Comparison of ENCODE assay signal across 16 mouse cellular contexts in the genomic region with DNA sequence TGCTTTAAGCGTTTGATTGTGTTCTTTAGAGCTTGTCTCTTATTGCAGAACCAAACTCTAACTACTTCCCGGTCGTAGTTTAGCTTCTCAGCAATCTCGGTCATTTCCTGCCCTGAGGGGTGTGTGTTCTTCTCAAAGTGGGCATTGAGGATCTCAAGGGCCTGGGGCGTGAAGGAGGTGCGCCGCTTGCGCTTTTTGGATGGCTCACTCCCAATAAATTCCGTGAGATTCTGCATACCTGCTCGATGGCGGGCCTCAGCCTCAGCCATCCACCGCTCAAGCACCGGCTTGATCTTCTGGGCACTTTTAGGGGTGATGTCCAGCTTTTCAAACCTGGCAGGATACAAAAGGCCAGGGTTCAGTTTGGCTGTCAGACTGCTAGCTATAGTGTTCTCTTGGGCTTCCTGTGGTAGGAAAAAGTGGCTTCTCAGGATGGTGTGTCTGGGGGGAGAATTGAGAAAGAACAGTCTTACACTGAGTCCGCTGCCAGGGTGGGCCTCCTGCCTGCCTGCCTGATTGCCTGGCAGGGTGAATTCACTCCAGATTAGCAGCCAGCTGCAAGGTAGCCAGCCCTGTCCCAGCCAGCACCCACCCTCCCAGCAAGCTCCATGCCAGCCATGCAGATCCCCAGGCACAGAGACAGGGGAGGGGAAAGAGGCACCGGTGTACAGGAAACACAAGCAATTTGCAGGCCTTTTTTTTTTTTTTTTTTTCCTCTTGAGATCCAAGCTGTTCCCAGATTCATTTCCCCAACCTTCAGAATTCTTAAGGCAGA.
DNase-seq lines count a peak whose midpoint lies in the region; ATAC-seq lines count a peak whose summit lies in the region.
"Had no signal": no experiment of that assay in that cellular context is flagged by ENCODE, and none has a peak within 500 bp of the region (broad histone marks: within the 10 kb centered on the region; RNA-seq: fewer than 3 reads in every experiment).

No protein-coding gene starts in this region.

- H3K36me3 ChIP-seq in embryonic facial prominence, embryonic 10.5 days (replicated peaks) = no peaks in the 10 kb centered on the region
- H3K36me3 ChIP-seq in limb, embryonic 10.5 days = no peaks in the 10 kb centered on the region
- H3K36me3 ChIP-seq in liver, embryonic 12.5 days = no peaks in the 10 kb centered on the region
- H3K36me3 ChIP-seq: embryonic facial prominence, embryonic 12.5 days; G1E; neural tube, embryonic 13.5 days had no signal

- no peak overlapping the region for H3K27ac ChIP-seq in embryonic facial prominence, embryonic 10.5 days (replicated peaks)
- H3K27ac ChIP-seq in limb, embryonic 10.5 days = no peak overlapping the region
- no peak overlapping the region for H3K27ac ChIP-seq in liver, embryonic 12.5 days
- H3K27ac ChIP-seq: embryonic facial prominence, embryonic 12.5 days; neural tube, embryonic 13.5 days had no signal

- H3K4me2 ChIP-seq in liver, embryonic 12.5 days = no peak overlapping the region
- H3K4me2 ChIP-seq: embryonic facial prominence, embryonic 12.5 days; heart, embryonic 11.5 days; neural tube, embryonic 13.5 days had no signal

- DNase-seq in frontal cortex, postnatal 36 days (ENCODE audit: low spot score in 2 of 2) = no peak
- DNase-seq in left cerebral cortex, postnatal 4 days = peak; percentile 85
- no peak for DNase-seq in left cerebral cortex, adult 11 months (ENCODE audit: low spot score)
- DNase-seq in embryonic facial prominence, embryonic 10.5 days (ENCODE audit: low spot score) = peak; percentile 12
- peak; percentile 34 for DNase-seq in limb, embryonic 10.5 days (ENCODE audit: low spot score)
- DNase-seq: kidney, adult 2 months; layer of hippocampus, adult 9-11 months; lung, postnatal 10 days; retina, postnatal 1 day had no signal

- no peaks in the 10 kb centered on the region for H3K9me3 ChIP-seq in embryonic facial prominence, embryonic 10.5 days
- no peaks in the 10 kb centered on the region for H3K9me3 ChIP-seq in limb, embryonic 10.5 days (replicated peaks)
- no peaks in the 10 kb centered on the region for H3K9me3 ChIP-seq in liver, embryonic 12.5 days (replicated peaks)
- H3K9me3 ChIP-seq: embryonic facial prominence, embryonic 12.5 days; G1E; neural tube, embryonic 13.5 days had no signal

- H3K9ac ChIP-seq in liver, embryonic 12.5 days = no peak overlapping the region
- H3K9ac ChIP-seq: embryonic facial prominence, embryonic 12.5 days; neural tube, embryonic 13.5 days had no signal

- H3K27me3 ChIP-seq in embryonic facial prominence, embryonic 10.5 days (replicated peaks; ENCODE audit: low read depth, poor library complexity, severe bottlenecking) = peaks cover 4% of the 10 kb centered on the region; the same call in 1 of the 2 replicates
- no peaks in the 10 kb centered on the region for H3K27me3 ChIP-seq in limb, embryonic 10.5 days (ENCODE audit: low read depth, poor library complexity, severe bottlenecking)
- peaks cover 16% of the 10 kb centered on the region; the same call in 1 of the 2 replicates for H3K27me3 ChIP-seq in liver, embryonic 12.5 days (replicated peaks)
- H3K27me3 ChIP-seq: embryonic facial prominence, embryonic 12.5 days had no signal

- no peak overlapping the region for H3K4me3 ChIP-seq in embryonic facial prominence, embryonic 10.5 days
- H3K4me3 ChIP-seq in limb, embryonic 10.5 days = no peak overlapping the region
- H3K4me3 ChIP-seq in liver, embryonic 12.5 days = no peak overlapping the region
- H3K4me3 ChIP-seq: embryonic facial prominence, embryonic 12.5 days; neural tube, embryonic 13.5 days had no signal

- intact Hi-C loops in left cerebral cortex, postnatal 4 days (cut with DNase I) = loop anchor here (10.0 kb wide), 1 partner anchor 679 kb away; no protein-coding TSS in a partner anchor

- peaks cover 29% of the 10 kb centered on the region for H3K4me1 ChIP-seq in embryonic facial prominence, embryonic 10.5 days
- peaks cover 12% of the 10 kb centered on the region for H3K4me1 ChIP-seq in limb, embryonic 10.5 days
- no peaks in the 10 kb centered on the region for H3K4me1 ChIP-seq in liver, embryonic 12.5 days

- 50% methylated on average over 15 of the region's 15 CpGs for WGBS in embryonic facial prominence, embryonic 10.5 days
- WGBS in limb, embryonic 10.5 days = 67% methylated on average over 15 of the region's 15 CpGs
- WGBS in liver, embryonic 12.5 days (ENCODE audit: insufficient replicate concordance) = 51% methylated on average over 15 of the region's 15 CpGs

- peak; percentile 48; the same call in 1 of the 2 replicates for ATAC-seq in frontal cortex, adult (ENCODE audit: low TSS enrichment)
- ATAC-seq in activated CD4-positive, CD25-positive, alpha-beta regulatory T cell, adult 4 months = no peak
- ATAC-seq in liver, embryonic 12.5 days = no peak

Comparison
In these comparisons a context has a peak if more than half of its experiments do, and no peak if none do; other contexts are left out.
1. DNase-seq: peak in left cerebral cortex, postnatal 4 days (single experiment), embryonic facial prominence, embryonic 10.5 days (single experiment) and limb, embryonic 10.5 days (single experiment); none in frontal cortex, postnatal 36 days (0 of 2) and left cerebral cortex, adult 11 months (single experiment).